Mouse (Mus musculus): ENCODE measurements at regions not wholly inside any gene's neighbourhood (a gene's known extent, or its start where the extent isn't known, plus 50 kb on each side); places are given as distances from the start of the nearest gene placed in this dataset.

- no peak for TF ChIP-seq USF1 (IDR thresholded peaks at IDR 0.05; ENCODE audit: low read depth)
- TF ChIP-seq CTCF (IDR thresholded peaks at IDR 0.05; ENCODE audit: control insufficient read depth, insufficient read depth, insufficient read length), result no peak
- no peak for TF ChIP-seq MAX (IDR thresholded peaks at IDR 0.05)
- TF ChIP-seq CEBPB (IDR thresholded peaks at IDR 0.05; ENCODE audit: low read depth), result no peak
- no peak for TF ChIP-seq MYOG (IDR thresholded peaks at IDR 0.05; ENCODE audit: control insufficient read depth, extremely low read depth, insufficient read length)
- no peak for TF ChIP-seq MYOD1 (IDR thresholded peaks at IDR 0.05; ENCODE audit: control insufficient read depth, insufficient read length, low read depth)
Measured at GRCm38 (mm10) chr13:114680379-114680733, 137.7 kb upstream of the Mocs2 start.
